Mouse (Mus musculus) heart, postnatal 10 days (tissue): ENCODE data around the gene Syt16. TPM values are rescaled to one million over a fixed set of nuclear protein-coding genes. Genes with fewer than 3 reads are reported as not detected.

Experiments used
- DNase-seq, 2 experiments: peaks; one replicate each; pipeline ENCODE4 v3.0.0; 2021
- intact Hi-C: fragments of 180-260 bp; cut with DNase I; formaldehyde crosslinking; loops from one replicate; pipeline ENCODE4 v1.15.1; 2025
- total RNA-seq, 2 experiments: library from RNA; stranded (reverse); gene quantifications; 2 replicates each; pipeline ENCODE4 v1.2.3; 2021

Syt16 gene
- total RNA-seq, 2 experiments from 2014 or later, result not detected

- intact Hi-C loops, result no loop called here
- no peak for DNase-seq
These were observed 5.0 kb downstream of the Syt16 start for GRCm38 (mm10) chr12:74002449-74002848.

GRCm38 (mm10) chr12:74009448-74009911 lies 12.0 kb downstream of the Syt16 start:
- peak; percentile 36 to 53 for DNase-seq
- intact Hi-C loops, result loop anchor here (2.0 kb wide), 1 partner anchor 283 kb away; no protein-coding TSS in a partner anchor

- peak; percentile 88 to 93 for DNase-seq
- intact Hi-C loops, result loop anchor here (1.0 to 2.0 kb wide), 2 partner anchors 308 to 449 kb away; no protein-coding TSS in a partner anchor
These were observed 16.3 kb downstream of the Syt16 start for GRCm38 (mm10) chr12:74013739-74014138.

- DNase-seq, result peak; percentile 43 to 57
- intact Hi-C loops, result loop anchor here (2.0 kb wide), 1 partner anchor 450 kb away; no protein-coding TSS in a partner anchor
These were observed 17.3 kb downstream of the Syt16 start for GRCm38 (mm10) chr12:74014739-74015270.

- DNase-seq, result no peak
- intact Hi-C loops, result loop anchor here (2.0 kb wide), 1 partner anchor 451 kb away; no protein-coding TSS in a partner anchor
These were observed 18.0 kb downstream of the Syt16 start for GRCm38 (mm10) chr12:74015491-74015890.

- DNase-seq, result no peak
- intact Hi-C loops, result no loop called here
These were observed 25.8 kb downstream of the Syt16 start for GRCm38 (mm10) chr12:74023260-74023659.

GRCm38 (mm10) chr12:74024912-74025311 lies 27.5 kb downstream of the Syt16 start:
- DNase-seq, result no peak
- intact Hi-C loops, result no loop called here

- intact Hi-C loops, result no loop called here
- no peak for DNase-seq
These were observed 45.8 kb downstream of the Syt16 start for GRCm38 (mm10) chr12:74043225-74043624.

GRCm38 (mm10) chr12:74043755-74044154 lies 46.3 kb downstream of the Syt16 start:
- DNase-seq, result no peak
- intact Hi-C loops, result no loop called here

- DNase-seq, result no peak
- intact Hi-C loops, result no loop called here
These were observed 46.8 kb downstream of the Syt16 start for GRCm38 (mm10) chr12:74044241-74044640.

GRCm38 (mm10) chr12:74055336-74055931 lies 58.0 kb downstream of the Syt16 start:
- peak; percentile 20 to 36 for DNase-seq
- intact Hi-C loops, result no loop called here

GRCm38 (mm10) chr12:74056162-74056561 lies 58.7 kb downstream of the Syt16 start:
- DNase-seq, result peak; percentile 17 to 19
- intact Hi-C loops, result no loop called here

GRCm38 (mm10) chr12:74062547-74062946 lies 65.1 kb downstream of the Syt16 start:
- DNase-seq, result no peak
- intact Hi-C loops, result loop anchor here (5.0 kb wide), 1 partner anchor 230 kb away; no protein-coding TSS in a partner anchor

GRCm38 (mm10) chr12:74068912-74069311 lies 71.5 kb downstream of the Syt16 start:
- intact Hi-C loops, result no loop called here
- DNase-seq, result no peak

GRCm38 (mm10) chr12:74075590-74075989 lies 78.1 kb downstream of the Syt16 start:
- intact Hi-C loops, result no loop called here
- no peak for DNase-seq

GRCm38 (mm10) chr12:74076091-74076490 lies 78.6 kb downstream of the Syt16 start:
- DNase-seq, result no peak
- intact Hi-C loops, result no loop called here

GRCm38 (mm10) chr12:74081122-74081521 lies 83.7 kb downstream of the Syt16 start:
- intact Hi-C loops, result no loop called here
- DNase-seq, result no peak

- DNase-seq, result no peak
- intact Hi-C loops, result no loop called here
These were observed 86.9 kb downstream of the Syt16 start for GRCm38 (mm10) chr12:74084389-74084788.

GRCm38 (mm10) chr12:74087086-74087485 lies 89.6 kb downstream of the Syt16 start:
- DNase-seq, result no peak
- intact Hi-C loops, result no loop called here

- intact Hi-C loops, result no loop called here
- no peak for DNase-seq
These were observed 92.1 kb downstream of the Syt16 start for GRCm38 (mm10) chr12:74089342-74090131.

- no peak for DNase-seq
- intact Hi-C loops, result no loop called here
These were observed 95.1 kb downstream of the Syt16 start for GRCm38 (mm10) chr12:74092546-74092945.
